Mouse (Mus musculus) liver, embryonic 11.5 days (tissue): ENCODE measurements around the gene Rps6ka4. TPM values are rescaled to one million over a fixed set of nuclear protein-coding genes. Genes with fewer than 3 reads are reported as not detected.
A peak's percentile ranks its signal among the peaks of the same experiment; 100 is the strongest.

Experiments used
- ATAC-seq: fragments of 200-750 bp; cut with Nextera tagmentation; replicated peaks from 2 replicates; pipeline ENCODE4 v1.8.0; 2017; ENCODE audit warnings: moderate number of reproducible peaks, mild to moderate bottlenecking, moderate TSS enrichment, moderate library complexity; ENCODE audit not compliant: low FRiP score
- DNase-seq: peaks from one replicate; pipeline ENCODE4 v3.0.0-alpha.2; 2017; ENCODE audit warnings: low spot score
- H3K27ac ChIP-seq: fragments of 300-500 bp; sonication (generic); 2 replicates; pipeline ENCODE4 v1.5.1; 2014; ENCODE audit warnings: mild to moderate bottlenecking, low read depth, low read length, control low read depth
- H3K27me3 ChIP-seq: fragments of 300-500 bp; sonication (generic); replicated peaks from 2 replicates; pipeline ENCODE4 v1.6.1; 2014; ENCODE audit warnings: low read length, mixed read lengths; ENCODE audit not compliant: control insufficient read depth, insufficient read depth
- H3K36me3 ChIP-seq: fragments of 300-500 bp; sonication (generic); 2 replicates; pipeline ENCODE4 v1.6.1; 2014; ENCODE audit warnings: mild to moderate bottlenecking, low read length, moderate library complexity, mixed read lengths; ENCODE audit not compliant: control insufficient read depth, insufficient read depth
- H3K4me1 ChIP-seq: fragments of 300-500 bp; sonication (generic); replicated peaks from 2 replicates; pipeline ENCODE4 v1.6.1; 2014; ENCODE audit warnings: low read length, mixed read lengths; ENCODE audit not compliant: control insufficient read depth, insufficient read depth
- H3K4me2 ChIP-seq: fragments of 300-500 bp; sonication (generic); 2 replicates; pipeline ENCODE4 v1.6.1; 2014; ENCODE audit warnings: mild to moderate bottlenecking, control low read depth, moderate library complexity
- H3K4me3 ChIP-seq: fragments of 300-500 bp; sonication (generic); 2 replicates; pipeline ENCODE4 v1.5.1; 2014; ENCODE audit warnings: low read depth, low read length, control low read depth
- H3K9ac ChIP-seq: fragments of 300-500 bp; sonication (generic); 2 replicates; pipeline ENCODE4 v1.6.1; 2014; ENCODE audit warnings: low read depth, low read length, control low read depth
- H3K9me3 ChIP-seq: fragments of 300-500 bp; sonication (generic); 2 replicates; pipeline ENCODE4 v1.6.1; 2016; ENCODE audit warnings: low read length, inconsistent platforms, mixed read lengths; ENCODE audit not compliant: control insufficient read depth
- WGBS: fragments of 180-500 bp; shearing (Covaris S2); extraction: QIAGEN DNeasy Blood & Tissue Kit; methylation state at CpG from one replicate; pipeline ENCODE4 v1.1.7; 2014; 5-methylcytosine and 5-hydroxymethylcytosine counted together
- polyA plus RNA-seq: library from polyadenylated mRNA; unstranded; fragments of >200 nt; fragmentation: Nextera tagmentation; extraction: Ambion mirVana; gene quantifications from 2 replicates; pipeline ENCODE4 v1.2.1, GENCODE M21; 2014

Rps6ka4 gene
- polyA plus RNA-seq, 1 experiment from 2014 or later: 12.6 TPM

GRCm38 (mm10) chr19:6861451-6861850 lies 21.0 kb upstream of the Rps6ka4 start:
- no peaks in the 10 kb centered on the region for H3K27me3 ChIP-seq
- peaks cover 7% of the 10 kb centered on the region for H3K4me1 ChIP-seq
- no peaks in the 10 kb centered on the region for H3K9me3 ChIP-seq
- H3K9ac ChIP-seq: no peak overlapping the region
- ATAC-seq (no peak), DNase-seq (no peak)
- no peak overlapping the region for H3K27ac ChIP-seq
- no peak overlapping the region for H3K4me2 ChIP-seq
- no peak overlapping the region for H3K4me3 ChIP-seq
- no peaks in the 10 kb centered on the region for H3K36me3 ChIP-seq
- WGBS: 83% methylated on average over 4 of the region's 4 CpGs

- Histone ChIP-seq H3K36me3 (no peaks in the 10 kb centered on the region), H3K4me1 (peaks cover 14% of the 10 kb centered on the region), H3K27me3 (no peaks in the 10 kb centered on the region; the same call in 1 of the 2 replicates), H3K4me2 (no peak overlapping the region), H3K9me3 (no peaks in the 10 kb centered on the region), H3K4me3 (no peak overlapping the region), H3K9ac (no peak overlapping the region), H3K27ac (no peak overlapping the region)
- ATAC-seq: no peak
- WGBS: 50% methylated on average over 6 of the region's 6 CpGs
- DNase-seq: no peak
Observed at GRCm38 (mm10) chr19:6860706-6861105, 20.3 kb upstream of the Rps6ka4 start.

- DNase-seq (no peak), ATAC-seq (no peak)
- WGBS: 82% methylated on average over 3 of the region's 3 CpGs
- Histone ChIP-seq H3K27me3 (peaks cover 3% of the 10 kb centered on the region; the same call in 1 of the 2 replicates), H3K4me1 (peaks cover 20% of the 10 kb centered on the region), H3K4me3 (no peak overlapping the region), H3K9me3 (no peaks in the 10 kb centered on the region), H3K27ac (no peak overlapping the region), H3K36me3 (no peaks in the 10 kb centered on the region), H3K4me2 (no peak overlapping the region), H3K9ac (no peak overlapping the region)
Observed at GRCm38 (mm10) chr19:6859971-6860370, 19.5 kb upstream of the Rps6ka4 start.

GRCm38 (mm10) chr19:6859032-6859651 lies 18.7 kb upstream of the Rps6ka4 start:
- 77% methylated on average over 2 of the region's 2 CpGs for WGBS
- Histone ChIP-seq H3K4me3 (no peak overlapping the region), H3K9ac (no peak overlapping the region), H3K27ac (no peak overlapping the region), H3K4me2 (no peak overlapping the region), H3K9me3 (no peaks in the 10 kb centered on the region), H3K36me3 (no peaks in the 10 kb centered on the region), H3K27me3 (peaks cover 3% of the 10 kb centered on the region; the same call in 1 of the 2 replicates), H3K4me1 (peaks cover 20% of the 10 kb centered on the region)
- DNase-seq (no peak), ATAC-seq (no peak)

GRCm38 (mm10) chr19:6858031-6858430 lies 17.6 kb upstream of the Rps6ka4 start, which contains the start of gene Ccdc88b:
Ccdc88b (minus strand) TSS chr19:6858211.
- peaks cover 3% of the 10 kb centered on the region; the same call in 1 of the 2 replicates for H3K27me3 ChIP-seq
- no peaks in the 10 kb centered on the region for H3K36me3 ChIP-seq
- H3K4me3 ChIP-seq: peak within 1 kb of the TSS; percentile 22
- H3K27ac ChIP-seq: no peak within 1 kb of the TSS
- DNase-seq: no peak
- peaks cover 20% of the 10 kb centered on the region for H3K4me1 ChIP-seq
- H3K9ac ChIP-seq: peak within 1 kb of the TSS; percentile 45
- 37% methylated on average over 7 of the region's 7 CpGs for WGBS
- H3K9me3 ChIP-seq: no peaks in the 10 kb centered on the region
- H3K4me2 ChIP-seq: peak within 1 kb of the TSS; percentile 47
- 0 out of 2 replicates have a peak, but pooled peaks have one; percentile 25 for ATAC-seq

GRCm38 (mm10) chr19:6857391-6858005 lies 17.1 kb upstream of the Rps6ka4 start:
- 54% methylated on average over 9 of the region's 9 CpGs for WGBS

GRCm38 (mm10) chr19:6857003-6857360 lies 16.5 kb upstream of the Rps6ka4 start:
- H3K9me3 ChIP-seq: no peaks in the 10 kb centered on the region
- H3K27ac ChIP-seq: no peak overlapping the region
- peak overlapping the region; percentile 11; the same call in 1 of the 2 replicates for H3K4me3 ChIP-seq
- 51% methylated on average over 3 of the region's 3 CpGs for WGBS
- DNase-seq (no peak), ATAC-seq (no peak)
- peak overlapping the region; percentile 9; the same call in 1 of the 2 replicates for H3K9ac ChIP-seq
- no peaks in the 10 kb centered on the region for H3K36me3 ChIP-seq
- peaks cover 20% of the 10 kb centered on the region for H3K4me1 ChIP-seq
- H3K27me3 ChIP-seq: peaks cover 3% of the 10 kb centered on the region; the same call in 1 of the 2 replicates
- H3K4me2 ChIP-seq: peak overlapping the region; percentile 47

More at GRCm38 (mm10) chr19:6857391-6858005, 17.1 kb upstream of the Rps6ka4 start:
- Histone ChIP-seq H3K27me3 (peaks cover 3% of the 10 kb centered on the region; the same call in 1 of the 2 replicates), H3K4me2 (peak overlapping the region; percentile 47), H3K36me3 (no peaks in the 10 kb centered on the region), H3K27ac (no peak overlapping the region), H3K4me3 (peak overlapping the region; percentile 22), H3K9ac (peak overlapping the region; percentile 45), H3K9me3 (no peaks in the 10 kb centered on the region), H3K4me1 (peaks cover 20% of the 10 kb centered on the region)
- DNase-seq (no peak), ATAC-seq (no peak)

GRCm38 (mm10) chr19:6856281-6857002 lies 16.0 kb upstream of the Rps6ka4 start:
- H3K4me2 ChIP-seq: peak overlapping the region; percentile 67
- no peak overlapping the region for H3K27ac ChIP-seq
- H3K9me3 ChIP-seq: no peaks in the 10 kb centered on the region
- peaks cover 20% of the 10 kb centered on the region for H3K4me1 ChIP-seq
- WGBS: 50% methylated on average over 12 of the region's 12 CpGs
- H3K4me3 ChIP-seq: 0 out of 2 replicates have a peak overlapping the region, but pooled peaks have one; percentile 11
- no peak for ATAC-seq
- H3K36me3 ChIP-seq: no peaks in the 10 kb centered on the region
- peak overlapping the region; percentile 9; the same call in 1 of the 2 replicates for H3K9ac ChIP-seq
- DNase-seq: no peak
- peaks cover 3% of the 10 kb centered on the region; the same call in 1 of the 2 replicates for H3K27me3 ChIP-seq
